Mouse (Mus musculus): ENCODE data around the gene Usf3.
A peak's percentile ranks its signal among the peaks of the same experiment; 100 is the strongest.

The Usf3 gene

GRCm38 (mm10) chr16:44173155-44173941, at the start of gene Usf3:
Gene Usf3 (plus strand): TSS chr16:44173246.
- DNase-seq = peak; percentile 98

- DNase-seq = no peak
These were observed 49.3 kb upstream of the Usf3 start for GRCm38 (mm10) chr16:44123786-44124185.

GRCm38 (mm10) chr16:44124713-44125112, 48.3 kb upstream of the Usf3 start:
- no peak for DNase-seq

- DNase-seq = no peak
These were observed 47.6 kb upstream of the Usf3 start for GRCm38 (mm10) chr16:44125436-44125835.

- DNase-seq = peak; percentile 89
These were observed 46.6 kb upstream of the Usf3 start for GRCm38 (mm10) chr16:44126437-44126836.

- no peak for DNase-seq
These were observed 40.7 kb upstream of the Usf3 start for GRCm38 (mm10) chr16:44132300-44132699.

GRCm38 (mm10) chr16:44133187-44133586, 39.9 kb upstream of the Usf3 start:
- DNase-seq = no peak

- no peak for DNase-seq
These were observed 36.5 kb upstream of the Usf3 start for GRCm38 (mm10) chr16:44136511-44137021.

- DNase-seq = no peak
These were observed 34.6 kb upstream of the Usf3 start for GRCm38 (mm10) chr16:44138377-44138978.

- DNase-seq = peak; percentile 99
These were observed 34.0 kb upstream of the Usf3 start for GRCm38 (mm10) chr16:44138979-44139535.

- DNase-seq = peak; percentile 99
These were observed 33.4 kb upstream of the Usf3 start, which contains the start of the genes Atp6v1a and Naa50 for GRCm38 (mm10) chr16:44139536-44140185. Gene Atp6v1a (minus strand): TSS chr16:44139705. Gene Naa50 (plus strand): TSS chr16:44139830.

- peak; percentile 99 for DNase-seq
These were observed 32.8 kb upstream of the Usf3 start for GRCm38 (mm10) chr16:44140186-44140787.

- DNase-seq = no peak
These were observed 31.6 kb upstream of the Usf3 start for GRCm38 (mm10) chr16:44141483-44141882.

GRCm38 (mm10) chr16:44149002-44149767, 23.9 kb upstream of the Usf3 start:
- DNase-seq = no peak

GRCm38 (mm10) chr16:44154497-44155057, 18.5 kb upstream of the Usf3 start:
- DNase-seq = peak; percentile 71

GRCm38 (mm10) chr16:44159325-44159724, 13.7 kb upstream of the Usf3 start:
- no peak for DNase-seq

GRCm38 (mm10) chr16:44163831-44164230, 9.2 kb upstream of the Usf3 start:
- DNase-seq = no peak

GRCm38 (mm10) chr16:44165182-44165581, 7.9 kb upstream of the Usf3 start:
- no peak for DNase-seq

- DNase-seq = no peak
These were observed 4.1 kb upstream of the Usf3 start for GRCm38 (mm10) chr16:44168990-44169389.

- peak; percentile 100 for DNase-seq
These were observed 520 bp upstream of the Usf3 start for GRCm38 (mm10) chr16:44172297-44173154.
